Mouse (Mus musculus) ES-E14 (cell line): ENCODE measurements around the gene Kif26b. TPM values are rescaled to one million over a fixed set of nuclear protein-coding genes. Genes with fewer than 3 reads are reported as not detected.

ENCODE experiments used
- DNase-seq: peaks from one replicate; pipeline ENCODE4 v3.0.0-alpha.2; 2013; ENCODE audit warnings: low read depth, low spot score
- H3K27ac ChIP-seq: 2 replicates; pipeline ENCODE4 v1.5.1; 2012; ENCODE audit warnings: low read depth, mild to moderate bottlenecking, low read length, moderate library complexity, mixed read lengths; ENCODE audit not compliant: poor library complexity, insufficient read depth, severe bottlenecking
- H3K36me3 ChIP-seq: 2 replicates; pipeline ENCODE4 v1.6.1; 2012; ENCODE audit warnings: mild to moderate bottlenecking, low read length, moderate library complexity, mixed read lengths; ENCODE audit not compliant: control insufficient read depth, poor library complexity, insufficient read depth, severe bottlenecking
- H3K4me1 ChIP-seq, 2 experiments: fragments of 150-350 bp in 1 of 2; sonication (generic) in 1 of 2; 2 replicates each; pipeline ENCODE4 v1.6.1; 2012; ENCODE audit warnings: low read length in 2 of 2, mild to moderate bottlenecking in 1 of 2, mixed read lengths in 1 of 2; ENCODE audit not compliant: control insufficient read depth in 2 of 2, insufficient read depth in 2 of 2, poor library complexity in 1 of 2
- H3K4me3 ChIP-seq, 2 experiments: fragments of 150-350 bp in 1 of 2; sonication (generic) in 1 of 2; 2 replicates each; pipeline ENCODE4 v1.5.1; 2012; ENCODE audit warnings: low read length in 2 of 2, low read depth in 1 of 2, mild to moderate bottlenecking in 1 of 2, mixed read lengths in 1 of 2; ENCODE audit not compliant: insufficient read depth in 1 of 2, poor library complexity in 1 of 2, severe bottlenecking in 1 of 2
- H3K9ac ChIP-seq: 2 replicates; pipeline ENCODE4 v1.6.1; 2012; ENCODE audit warnings: low read depth, mild to moderate bottlenecking, low read length, mixed read lengths; ENCODE audit not compliant: poor library complexity, insufficient read depth, severe bottlenecking
- H3K9me3 ChIP-seq: fragments of 150-350 bp; sonication (generic); 2 replicates; pipeline ENCODE4 v1.6.1; 2012; ENCODE audit warnings: low read depth, mild to moderate bottlenecking, low read length; ENCODE audit not compliant: control insufficient read depth, insufficient read depth
- CHD2 ChIP-seq: IDR thresholded peaks from 2 replicates; pipeline ENCODE4 v1.6.1; 2014; ENCODE audit warnings: mild to moderate bottlenecking, low read depth, low read length, inconsistent platforms
- HCFC1 ChIP-seq: IDR thresholded peaks from 2 replicates; pipeline ENCODE4 v1.6.1; 2012; ENCODE audit warnings: low read length, inconsistent platforms, borderline replicate concordance; ENCODE audit not compliant: insufficient read depth
- MAFK ChIP-seq: IDR thresholded peaks from 2 replicates; pipeline ENCODE4 v1.6.1; 2014; ENCODE audit warnings: mild to moderate bottlenecking, low read depth, low read length, inconsistent platforms; ENCODE audit not compliant: insufficient read depth
- ZC3H11A ChIP-seq: IDR thresholded peaks from 2 replicates; pipeline ENCODE4 v1.6.1; 2012; ENCODE audit warnings: low read depth, mild to moderate bottlenecking, inconsistent platforms, low read length, borderline replicate concordance
- ZNF384 ChIP-seq: IDR thresholded peaks from 2 replicates; pipeline ENCODE4 v1.6.1; 2012; ENCODE audit warnings: low read depth, low read length, inconsistent platforms
- in situ Hi-C, 2 experiments: fragments of 600-800 bp; cut with MboI; formaldehyde crosslinking; loops; one replicate each; pipeline ENCODE4 v1.15.1; 2025; ENCODE audit warnings: low sequenced_read_pairs in 2 of 2, inconsistent platforms in 1 of 2; ENCODE audit not compliant: unreplicated experiment in 2 of 2
- total RNA-seq: library from RNA; depleted of rRNA; stranded (reverse); fragments of 300-350 nt; gene quantifications from 2 replicates; pipeline ENCODE4 v1.2.3, GENCODE M21; 2012

The Kif26b gene
- total RNA-seq, 1 experiment = 0.94 TPM

DNA sequence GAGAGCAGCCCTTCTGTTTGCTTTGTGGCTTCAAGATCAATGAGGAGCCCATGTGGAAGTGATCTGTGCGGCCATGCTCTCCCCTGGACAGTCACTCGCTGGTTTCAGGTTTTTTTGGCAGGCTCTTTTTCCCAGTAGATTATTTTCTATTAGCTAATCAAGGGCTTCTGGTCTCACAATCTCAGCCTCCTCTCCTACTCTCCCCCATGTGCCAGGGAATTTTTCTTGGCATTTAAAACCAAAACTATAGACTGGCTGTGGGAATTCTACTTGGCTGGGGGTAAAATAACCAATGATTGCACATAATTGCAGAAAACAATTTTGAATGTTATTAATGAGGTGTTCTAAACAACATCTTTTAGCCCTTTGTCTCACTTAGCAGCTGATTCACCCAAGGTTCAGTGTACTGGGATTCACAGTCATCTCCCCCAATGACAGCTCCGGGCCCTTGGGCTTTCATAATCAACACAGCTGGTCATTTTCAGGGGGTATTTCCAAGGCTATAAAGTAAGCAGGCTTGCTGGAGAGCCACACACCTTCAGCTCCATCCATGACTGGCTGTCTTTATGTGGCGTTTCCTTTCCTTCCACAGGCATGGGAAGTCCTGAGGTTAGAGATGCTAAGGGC, 44.6 kb downstream of the Kif26b start:
- DNase-seq = no peak
- no peaks in the 10 kb centered on the region for H3K9me3 ChIP-seq
- no peak overlapping the region for H3K4me3 ChIP-seq
- TF ChIP-seq ZNF384 = no peak
- no peak for TF ChIP-seq MAFK
- TF ChIP-seq CHD2 = no peak
- no peak for TF ChIP-seq ZC3H11A
- in situ Hi-C loops = no loop called here
- no peaks in the 10 kb centered on the region for H3K36me3 ChIP-seq
- no peak overlapping the region for H3K9ac ChIP-seq
- H3K4me1 ChIP-seq = peaks cover 0 to 2% of the 10 kb centered on the region in 2 experiments; a peak in 1 of 4 replicates
- H3K27ac ChIP-seq = no peak overlapping the region

DNA sequence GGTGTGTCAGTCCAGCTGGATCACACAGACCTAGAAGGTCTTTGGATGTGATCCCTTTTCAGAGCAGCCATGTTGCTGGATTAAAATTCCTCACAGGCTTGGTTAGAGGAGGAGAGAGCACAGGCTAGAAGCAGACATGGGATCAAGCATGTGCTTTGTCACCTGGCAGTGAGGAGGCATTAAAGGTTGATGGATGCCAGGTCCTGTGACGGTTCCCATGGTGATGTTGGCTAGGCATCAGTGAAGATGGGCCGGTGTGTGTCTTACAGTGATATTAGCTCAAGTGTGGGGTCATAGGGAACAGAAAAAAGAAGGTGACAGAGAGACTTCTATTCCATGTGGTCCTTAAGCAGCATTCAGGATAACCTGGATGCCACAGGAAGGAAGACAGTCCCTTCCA, 46.8 kb downstream of the Kif26b start:
- Histone ChIP-seq H3K4me3 (no peak overlapping the region), H3K36me3 (no peaks in the 10 kb centered on the region), H3K9ac (no peak overlapping the region), H3K27ac (no peak overlapping the region), H3K9me3 (no peaks in the 10 kb centered on the region), H3K4me1 (peaks cover 0 to 2% of the 10 kb centered on the region in 2 experiments; a peak in 1 of 4 replicates)
- DNase-seq = no peak
- in situ Hi-C loops = no loop called here
- TF ChIP-seq CHD2 = no peak
- no peak for TF ChIP-seq ZNF384
- TF ChIP-seq HCFC1 = no peak
- TF ChIP-seq ZC3H11A = no peak
- TF ChIP-seq MAFK = no peak

DNA sequence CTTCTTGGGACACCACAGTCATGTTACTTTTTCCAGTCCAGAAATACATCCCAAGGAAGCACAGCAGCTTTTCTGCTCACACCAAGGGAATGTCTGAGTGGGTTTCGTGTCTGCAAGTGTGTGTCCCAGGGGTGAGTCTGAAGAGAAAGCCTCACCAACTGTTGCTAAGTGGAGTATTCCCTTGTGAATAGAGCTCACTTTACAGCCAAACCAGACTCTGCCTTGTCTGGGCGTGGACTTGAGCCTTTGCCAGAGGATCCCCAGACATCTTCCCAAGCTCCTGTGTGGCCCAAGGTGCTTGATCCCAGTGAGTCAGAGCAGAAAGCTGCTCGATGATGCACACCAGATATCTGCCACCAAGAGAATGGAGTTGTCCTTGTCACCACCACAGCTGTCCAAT, 48.0 kb downstream of the Kif26b start:
- Histone ChIP-seq H3K4me3 (no peak overlapping the region), H3K9me3 (no peaks in the 10 kb centered on the region), H3K4me1 (peaks cover 0 to 2% of the 10 kb centered on the region in 2 experiments; a peak in 1 of 4 replicates), H3K27ac (no peak overlapping the region), H3K36me3 (no peaks in the 10 kb centered on the region), H3K9ac (no peak overlapping the region)
- no peak for DNase-seq
- in situ Hi-C loops = no loop called here
- TF ChIP-seq ZC3H11A (no peak), MAFK (no peak), HCFC1 (no peak), ZNF384 (no peak), CHD2 (no peak)

DNA sequence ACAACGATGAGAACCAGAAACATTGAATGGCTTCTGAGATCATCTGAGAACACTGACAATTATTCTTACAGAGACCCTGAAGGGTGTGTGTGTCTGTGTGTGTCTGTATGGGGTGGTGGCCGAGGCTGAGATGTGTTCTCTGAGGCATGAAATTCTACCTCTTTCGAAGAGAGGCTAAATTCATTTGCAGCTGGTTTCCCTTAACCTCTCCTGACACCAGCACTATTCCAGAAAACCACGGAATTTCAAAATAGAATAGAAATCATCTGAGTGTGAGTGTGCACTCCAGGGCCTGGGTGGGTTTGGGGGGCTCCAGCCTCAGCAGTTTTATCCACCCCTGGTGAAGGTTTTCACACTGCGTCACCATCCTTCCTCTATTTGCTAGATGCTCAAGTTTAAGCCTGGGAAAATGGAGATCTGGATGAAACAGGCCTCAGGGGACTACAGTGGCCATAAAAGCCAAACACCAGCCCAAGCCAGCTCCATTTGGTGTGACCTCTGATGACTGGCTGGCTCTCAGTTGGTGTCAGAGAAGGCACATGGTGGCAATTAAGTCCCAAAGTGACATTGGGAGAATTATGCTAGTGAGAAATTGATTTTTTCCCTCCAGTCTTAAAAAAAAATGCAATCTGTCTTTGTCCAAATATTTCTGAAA, 56.6 kb downstream of the Kif26b start:
- DNase-seq = no peak
- H3K36me3 ChIP-seq = no peaks in the 10 kb centered on the region
- H3K4me1 ChIP-seq = no peaks in the 10 kb centered on the region; a peak in 1 of 4 replicates
- H3K9me3 ChIP-seq = no peaks in the 10 kb centered on the region
- no peak overlapping the region for H3K27ac ChIP-seq
- no peak overlapping the region for H3K4me3 ChIP-seq
- in situ Hi-C loops = no loop called here
- no peak overlapping the region for H3K9ac ChIP-seq
- no peak for TF ChIP-seq HCFC1
